8 mouse cellular contexts compared by ENCODE assay signal in the genomic region with DNA sequence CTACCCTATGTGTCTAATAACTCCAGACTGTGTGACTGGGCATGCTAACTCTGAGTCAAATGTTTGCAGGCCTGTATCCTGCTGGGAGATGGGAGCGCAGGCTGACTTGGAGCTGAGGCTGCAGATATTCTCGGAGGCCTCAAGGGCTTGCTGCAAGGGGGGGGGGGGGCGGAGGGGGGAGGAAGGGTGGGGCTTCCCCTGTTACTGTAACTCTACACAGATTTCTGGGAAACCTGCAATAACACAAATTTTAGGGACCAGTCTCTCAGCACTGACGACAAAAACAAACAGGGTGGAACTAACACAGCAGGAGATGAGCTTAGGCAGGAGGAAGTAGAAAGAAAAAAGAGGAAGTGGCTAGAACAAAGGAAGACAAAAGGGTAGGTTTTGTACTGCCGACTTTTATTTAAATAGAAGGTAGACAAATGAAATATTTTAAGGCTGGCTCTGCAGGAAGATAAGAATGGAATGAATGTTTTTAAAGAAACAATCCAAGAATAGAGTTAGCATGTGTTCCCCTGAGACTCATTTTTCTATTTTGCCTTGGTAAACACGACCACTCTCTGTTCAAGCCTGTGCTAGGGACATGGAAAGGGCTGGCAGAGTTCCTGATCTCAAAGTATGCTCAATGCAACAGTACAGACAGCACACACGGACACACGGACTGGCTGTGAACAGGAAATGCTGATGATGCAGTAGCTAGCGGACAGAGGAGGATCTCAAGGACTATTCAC. TPM values are rescaled to one million over a fixed set of nuclear protein-coding genes. Genes with fewer than 3 reads are reported as not detected.
DNase-seq lines count a peak whose midpoint lies in the region; ATAC-seq and TF ChIP-seq lines count a peak whose summit lies in the region.

No protein-coding gene starts in this region.

- no peaks in the 10 kb centered on the region for H3K79me2 ChIP-seq in liver, adult 2 months (ENCODE audit: control insufficient read depth, insufficient read depth, low read length)

- 41% methylated on average over 9 of the region's 9 CpGs for WGBS in heart, embryonic 11.5 days (ENCODE audit: insufficient replicate concordance)
- WGBS in liver, adult 2 months, result 45% methylated on average over 9 of the region's 9 CpGs

- H3K36me3 ChIP-seq in heart, embryonic 11.5 days (ENCODE audit: control insufficient read depth, insufficient read depth, low read length), result no peaks in the 10 kb centered on the region
- no peaks in the 10 kb centered on the region for H3K36me3 ChIP-seq in liver, adult 2 months (ENCODE audit: control insufficient read depth, insufficient read depth, low read length)

- no peaks in the 10 kb centered on the region for H3K9me3 ChIP-seq in heart, embryonic 11.5 days (replicated peaks; ENCODE audit: control insufficient read depth, low read length)

- no peak for TF ChIP-seq CTCF in layer of hippocampus, adult 2 months (conservative IDR thresholded peaks at IDR 0.05)
- TF ChIP-seq CTCF in liver, adult 2 months (IDR thresholded peaks at IDR 0.05; ENCODE audit: low read depth, low read length), result no peak

- no peak overlapping the region for H3K4me2 ChIP-seq in heart, embryonic 11.5 days

- H3K4me1 ChIP-seq in heart, embryonic 11.5 days (ENCODE audit: control insufficient read depth, insufficient read depth, low read length), result peaks cover 9% of the 10 kb centered on the region; the same call in 1 of the 2 replicates
- peaks cover 13% of the 10 kb centered on the region for H3K4me1 ChIP-seq in liver, adult 2 months (ENCODE audit: control insufficient read depth, insufficient read depth, low read length)

- peak overlapping the region; percentile 63 for H3K27ac ChIP-seq in layer of hippocampus, adult 2 months
- peak overlapping the region; percentile 59 for H3K27ac ChIP-seq in heart, embryonic 11.5 days (ENCODE audit: low read depth, low read length)
- H3K27ac ChIP-seq in liver, adult 2 months (replicated peaks; ENCODE audit: insufficient read depth, low read depth, low read length), result peak overlapping the region; percentile 46

- peak; percentile 53; the same call in 1 of the 2 replicates for ATAC-seq in heart, embryonic 11.5 days (replicated peaks; ENCODE audit: insufficient number of reproducible peaks, low FRiP score, low TSS enrichment)

- H3K27me3 ChIP-seq in heart, embryonic 11.5 days (ENCODE audit: control insufficient read depth, insufficient read depth, low read length), result no peaks in the 10 kb centered on the region
- no peaks in the 10 kb centered on the region for H3K27me3 ChIP-seq in liver, adult 2 months (ENCODE audit: control insufficient read depth, insufficient read depth, low read length)

- no peak for DNase-seq in layer of hippocampus, adult 2 months (ENCODE audit: low spot score in 2 of 2)
- no peak for DNase-seq in layer of hippocampus, postnatal 25 days (ENCODE audit: extremely low spot score in 1 of 2, low spot score in 1 of 2)
- DNase-seq in MEL-GATA-1-ER (ENCODE audit: extremely low read depth, low read depth), result peak; percentile 81
- DNase-seq in liver, adult 2 months (ENCODE audit: extremely low read depth, low read depth, low spot score), result peak; percentile 51
- no peak for DNase-seq in urinary bladder, postnatal 10 days (ENCODE audit: low spot score)
- no peak for DNase-seq in adrenal gland, postnatal 36 days
- DNase-seq in layer of hippocampus, adult 9-10 months (ENCODE audit: low spot score), result no peak

- no peak overlapping the region for H3K9ac ChIP-seq in heart, embryonic 11.5 days (ENCODE audit: low read depth, low read length)
- H3K9ac ChIP-seq in liver, adult 2 months (ENCODE audit: low read depth, low read length), result no peak overlapping the region

- TF ChIP-seq POLR2A in liver, adult 2 months (IDR thresholded peaks at IDR 0.05; ENCODE audit: extremely low read depth, insufficient read depth, low read length), result no peak

- H3K4me3 ChIP-seq in layer of hippocampus, adult 2 months, result no peak overlapping the region
- H3K4me3 ChIP-seq in heart, embryonic 11.5 days (ENCODE audit: low read depth, low read length), result no peak overlapping the region
- no peak overlapping the region for H3K4me3 ChIP-seq in liver, adult 2 months (ENCODE audit: insufficient read depth, low read depth, low read length)

RNA-seq across cellular contexts. Expression of a gene that starts 42.4 kb away (rescaled TPM):
- 10 to 100 TPM; 37.2 to 42.2 TPM for total RNA-seq in layer of hippocampus, adult 2 months (2021)
- 10 to 100 TPM; 33.6 to 40.3 TPM for total RNA-seq in layer of hippocampus, postnatal 25 days (2021)
- polyA plus RNA-seq in heart, embryonic 11.5 days (2014; fragmentation: Nextera tagmentation; extraction: Ambion mirVana), result 49.7 and 52.7 TPM in 2 replicates
- total RNA-seq in liver, adult 2 months (2014; rRNA removed), result 30.7 and 43.5 TPM in 2 replicates
- 10.7 and 16.1 TPM in 2 replicates for polyA plus RNA-seq in liver, adult 2 months (2012; rRNA removed)
- 10 to 100 TPM; 41.0 to 56.5 TPM for total RNA-seq in adrenal gland, postnatal 36 days (2021)

Comparison
In these comparisons a context has a peak if more than half of its experiments do, and no peak if none do; other contexts are left out.
1. DNase-seq: peak in MEL-GATA-1-ER (single experiment) and liver, adult 2 months (single experiment); none in layer of hippocampus, adult 2 months (0 of 2), layer of hippocampus, postnatal 25 days (0 of 2), urinary bladder, postnatal 10 days (single experiment), adrenal gland, postnatal 36 days (0 of 2) and layer of hippocampus, adult 9-10 months (single experiment).
2. Peak in every context shown above with its lines, with median percentiles within 50 percentile points of each other: H3K27ac ChIP-seq.